10 mouse cellular contexts compared by ENCODE assay signal in genomic region chr1:189868036-189868435, GRCm38 (mm10). TPM values are rescaled to one million over a fixed set of nuclear protein-coding genes. Genes with fewer than 3 reads are reported as not detected.
A peak's percentile ranks its signal among the peaks of the same experiment; 100 is the strongest.
DNase-seq lines count a peak whose midpoint lies in the region; ATAC-seq lines count a peak whose summit lies in the region.
"Had no signal": no experiment of that assay in that cellular context is flagged by ENCODE, and none has a peak within 500 bp of the region (broad histone marks: within the 10 kb centered on the region; RNA-seq: fewer than 3 reads in every experiment).

No protein-coding gene starts in this region.

- H3K4me2 ChIP-seq in heart, embryonic 16.5 days (ENCODE audit: low read depth, low read length) = no peak overlapping the region
- no peak overlapping the region for H3K4me2 ChIP-seq in forebrain, embryonic 13.5 days
- H3K4me2 ChIP-seq: embryonic facial prominence, embryonic 12.5 days; hindbrain, embryonic 12.5 days; neural tube, embryonic 13.5 days had no signal

- 0 out of 2 replicates have a peak, but pooled peaks cover 5% of the 10 kb centered on the region for H3K9me3 ChIP-seq in megakaryocyte, embryonic 14.5 days
- H3K9me3 ChIP-seq in heart, embryonic 16.5 days (replicated peaks; ENCODE audit: control insufficient read depth, low read length) = no peaks in the 10 kb centered on the region
- H3K9me3 ChIP-seq in forebrain, embryonic 13.5 days (replicated peaks) = no peaks in the 10 kb centered on the region
- H3K9me3 ChIP-seq: embryonic facial prominence, embryonic 12.5 days; hindbrain, embryonic 12.5 days; neural tube, embryonic 13.5 days had no signal

- no peaks in the 10 kb centered on the region for H3K36me3 ChIP-seq in megakaryocyte, embryonic 14.5 days (replicated peaks; ENCODE audit: low read length)
- peaks cover 20% of the 10 kb centered on the region for H3K36me3 ChIP-seq in heart, embryonic 16.5 days (ENCODE audit: control insufficient read depth, insufficient read depth)
- H3K36me3 ChIP-seq in forebrain, embryonic 13.5 days (ENCODE audit: poor library complexity, severe bottlenecking) = no peaks in the 10 kb centered on the region
- H3K36me3 ChIP-seq: hindbrain, embryonic 12.5 days; neural tube, embryonic 13.5 days had no signal

- no peak for ATAC-seq in megakaryocyte, adult 5-6 weeks (ENCODE audit: poor library complexity, severe bottlenecking)
- 0 out of 2 replicates have a peak, but pooled peaks have one; percentile 20 for ATAC-seq in heart, embryonic 16.5 days (replicated peaks; ENCODE audit: extremely low read depth, insufficient read depth, low FRiP score)
- ATAC-seq in forebrain, embryonic 13.5 days = no peak

- WGBS in heart, embryonic 16.5 days = 54% methylated on average over 10 of the region's 10 CpGs
- 90% methylated on average over 10 of the region's 10 CpGs for WGBS in forebrain, embryonic 13.5 days

- no peak overlapping the region for H3K9ac ChIP-seq in heart, embryonic 16.5 days (ENCODE audit: low read length)
- no peak overlapping the region for H3K9ac ChIP-seq in forebrain, embryonic 13.5 days
- H3K9ac ChIP-seq: hindbrain, embryonic 12.5 days; neural tube, embryonic 13.5 days had no signal

- peak; percentile 74 for DNase-seq in ZHBTc4 (ENCODE audit: low read depth, low spot score)
- DNase-seq in lung, postnatal 14 days = peak; percentile 26
- DNase-seq in gastrocnemius, postnatal 4 days (ENCODE audit: low spot score in 2 of 2) = no peak

- H3K4me1 ChIP-seq in megakaryocyte, embryonic 14.5 days = peaks cover 80% of the 10 kb centered on the region
- peaks cover 20% of the 10 kb centered on the region for H3K4me1 ChIP-seq in heart, embryonic 16.5 days (ENCODE audit: control insufficient read depth, insufficient read depth, low read length)
- H3K4me1 ChIP-seq in forebrain, embryonic 13.5 days = peaks cover 28% of the 10 kb centered on the region

- peaks cover 2% of the 10 kb centered on the region for H3K27me3 ChIP-seq in megakaryocyte, embryonic 14.5 days (replicated peaks)
- H3K27me3 ChIP-seq in heart, embryonic 16.5 days (ENCODE audit: control insufficient read depth, insufficient read depth, low read length) = no peaks in the 10 kb centered on the region
- H3K27me3 ChIP-seq in forebrain, embryonic 13.5 days = no peaks in the 10 kb centered on the region
- H3K27me3 ChIP-seq: embryonic facial prominence, embryonic 12.5 days; hindbrain, embryonic 12.5 days; neural tube, embryonic 13.5 days had no signal

- H3K27ac ChIP-seq in heart, embryonic 16.5 days (ENCODE audit: low read length) = peak overlapping the region; percentile 89
- no peak overlapping the region for H3K27ac ChIP-seq in forebrain, embryonic 13.5 days
- H3K27ac ChIP-seq: embryonic facial prominence, embryonic 12.5 days; hindbrain, embryonic 12.5 days had no signal

- peak overlapping the region; percentile 78 for H3K4me3 ChIP-seq in megakaryocyte, embryonic 14.5 days (replicated peaks)
- H3K4me3 ChIP-seq in heart, embryonic 16.5 days (ENCODE audit: low read length) = no peak overlapping the region
- no peak overlapping the region for H3K4me3 ChIP-seq in forebrain, embryonic 13.5 days
- H3K4me3 ChIP-seq: embryonic facial prominence, embryonic 12.5 days; hindbrain, embryonic 12.5 days; neural tube, embryonic 13.5 days had no signal

RNA-seq across cellular contexts. Expression of gene Smyd2, which starts 54.1 kb away (rescaled TPM):
- polyA plus RNA-seq in megakaryocyte, embryonic 14.5 days (2012; ENCODE audit: insufficient read depth, low replicate concordance) = 8.2 and 15.2 TPM in 2 replicates
- 16.7 and 18.6 TPM in 2 replicates for total RNA-seq in megakaryocyte, adult 5-6 weeks (2015)
- 19.2 and 26.3 TPM in 2 replicates for total RNA-seq in megakaryocyte, adult 5-6 weeks (2017)
- 244 and 255 TPM in 2 replicates for polyA plus RNA-seq in heart, embryonic 16.5 days (2015; fragmentation: Nextera tagmentation; extraction: Ambion mirVana)
- polyA plus RNA-seq in forebrain, embryonic 13.5 days (2015; fragmentation: Nextera tagmentation; extraction: Ambion mirVana) = 41.9 and 44.9 TPM in 2 replicates
- 100 to 1,000 TPM; 144 to 145 TPM for total RNA-seq in gastrocnemius, postnatal 4 days (2021)

Comparison
In these comparisons a context has a peak if more than half of its experiments do, and no peak if none do; other contexts are left out.
1. DNase-seq: peak in ZHBTc4 (single experiment) and lung, postnatal 14 days (single experiment); none in gastrocnemius, postnatal 4 days (0 of 2).